Mouse (Mus musculus): Measurements from ENCODE around the gene Megf11.

- no peak for TF ChIP-seq CTCF (IDR thresholded peaks at IDR 0.05; ENCODE audit: insufficient read depth, low read length)
- TF ChIP-seq POLR2A (IDR thresholded peaks at IDR 0.05; ENCODE audit: borderline replicate concordance, extremely low read depth, low read depth, low read length) = no peak
Measured at GRCm38 (mm10) chr9:64703420-64703965, 318.1 kb downstream of the Megf11 start.
